10 mouse cellular contexts compared by ENCODE assay signal in the genomic region with DNA sequence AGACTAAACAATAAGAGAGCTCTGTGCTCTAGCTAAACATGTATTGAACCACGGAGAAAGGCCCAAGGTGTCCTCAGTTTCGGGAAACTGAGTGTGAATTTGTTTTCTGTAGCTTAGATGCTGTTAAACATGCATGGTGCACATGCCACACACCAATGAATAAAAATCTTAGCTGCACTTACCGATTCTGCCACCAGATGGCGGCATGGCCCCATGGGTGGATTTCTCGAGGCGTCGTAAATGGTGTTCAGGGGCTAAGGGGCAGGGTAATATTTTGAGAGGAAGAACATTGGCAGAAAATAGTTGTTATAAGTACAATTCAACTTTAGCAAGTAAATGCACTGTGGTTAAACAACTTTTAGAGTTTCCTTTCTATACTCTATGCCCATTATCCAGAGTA. TPM values are rescaled to one million over a fixed set of nuclear protein-coding genes. Genes with fewer than 3 reads are reported as not detected.
A peak's percentile ranks its signal among the peaks of the same experiment; 100 is the strongest.
DNase-seq lines count a peak whose midpoint lies in the region; ATAC-seq and TF ChIP-seq lines count a peak whose summit lies in the region.
"Had no signal": no experiment of that assay in that cellular context is flagged by ENCODE, and none has a peak within 500 bp of the region (broad histone marks: within the 10 kb centered on the region; RNA-seq: fewer than 3 reads in every experiment).

No protein-coding gene starts in this region.

- no peaks in the 10 kb centered on the region for H3K27me3 ChIP-seq in heart, embryonic 11.5 days (ENCODE audit: control insufficient read depth, insufficient read depth, low read length)
- H3K27me3 ChIP-seq in stomach, postnatal 0 days (ENCODE audit: control insufficient read depth, insufficient read depth, low read length) = no peaks in the 10 kb centered on the region
- H3K27me3 ChIP-seq: embryonic facial prominence, embryonic 12.5 days had no signal

- 1% methylated on average over 7 of the region's 7 CpGs for WGBS in heart, embryonic 11.5 days (ENCODE audit: insufficient replicate concordance)
- under 1% methylated on average over 7 of the region's 7 CpGs for WGBS in stomach, postnatal 0 days

- TF ChIP-seq EP300 in stomach, postnatal 0 days (optimal IDR thresholded peaks at IDR 0.05) = no peak

- H3K27ac ChIP-seq in heart, embryonic 11.5 days (ENCODE audit: low read depth, low read length) = no peak overlapping the region
- H3K27ac ChIP-seq in stomach, postnatal 0 days (replicated peaks) = no peak overlapping the region
- H3K27ac ChIP-seq: embryonic facial prominence, embryonic 12.5 days had no signal

- H3K9ac ChIP-seq in heart, embryonic 11.5 days (ENCODE audit: low read depth, low read length) = no peak overlapping the region
- H3K9ac ChIP-seq in stomach, postnatal 0 days (ENCODE audit: low read length) = no peak overlapping the region
- H3K9ac ChIP-seq: embryonic facial prominence, embryonic 12.5 days had no signal

- no peaks in the 10 kb centered on the region for H3K36me3 ChIP-seq in heart, embryonic 11.5 days (ENCODE audit: control insufficient read depth, insufficient read depth, low read length)
- H3K36me3 ChIP-seq in stomach, postnatal 0 days (ENCODE audit: control insufficient read depth, insufficient read depth, low read length) = no peaks in the 10 kb centered on the region
- H3K36me3 ChIP-seq: embryonic facial prominence, embryonic 12.5 days had no signal

- DNase-seq in heart, adult 18-20 months = peak; percentile 37 to 91
- DNase-seq in T-cell, adult 2 months (ENCODE audit: low spot score) = peak; percentile 59
- peak; percentile 90 to 91 for DNase-seq in cerebellum, postnatal 14 days
- peak; percentile 26 to 57 for DNase-seq in gastrocnemius, postnatal 4 days (ENCODE audit: low spot score in 2 of 2)
- DNase-seq in layer of hippocampus, postnatal 25 days (ENCODE audit: extremely low spot score in 1 of 2, low spot score in 1 of 2) = peak; percentile 84 to 95
- DNase-seq in stomach, postnatal 0 days (ENCODE audit: low spot score) = peak; percentile 67

- no peak overlapping the region for H3K4me3 ChIP-seq in heart, embryonic 11.5 days (ENCODE audit: low read depth, low read length)
- no peak overlapping the region for H3K4me3 ChIP-seq in stomach, postnatal 0 days (ENCODE audit: low read depth, low read length)
- H3K4me3 ChIP-seq: embryonic facial prominence, embryonic 12.5 days; myocyte had no signal

- no peak overlapping the region for H3K4me2 ChIP-seq in heart, embryonic 11.5 days
- H3K4me2 ChIP-seq in stomach, postnatal 0 days (replicated peaks; ENCODE audit: low read depth) = no peak overlapping the region
- H3K4me2 ChIP-seq: embryonic facial prominence, embryonic 12.5 days had no signal

- H3K4me1 ChIP-seq in heart, embryonic 11.5 days (ENCODE audit: control insufficient read depth, insufficient read depth, low read length) = no peaks in the 10 kb centered on the region
- H3K4me1 ChIP-seq in stomach, postnatal 0 days (replicated peaks; ENCODE audit: control insufficient read depth, insufficient read depth) = no peaks in the 10 kb centered on the region
- H3K4me1 ChIP-seq: embryonic facial prominence, embryonic 12.5 days had no signal

- TF ChIP-seq CTCF in stomach, postnatal 0 days (IDR thresholded peaks at IDR 0.05; ENCODE audit: low read depth) = peak; percentile 100

- H3K9me3 ChIP-seq in heart, embryonic 11.5 days (replicated peaks; ENCODE audit: control insufficient read depth, low read length) = no peaks in the 10 kb centered on the region
- no peaks in the 10 kb centered on the region for H3K9me3 ChIP-seq in stomach, postnatal 0 days (ENCODE audit: control insufficient read depth, low read length)
- H3K9me3 ChIP-seq: embryonic facial prominence, embryonic 12.5 days had no signal

- no peak for ATAC-seq in heart, embryonic 11.5 days (replicated peaks; ENCODE audit: insufficient number of reproducible peaks, low FRiP score, low TSS enrichment)
- peak; percentile 68 for ATAC-seq in megakaryocyte-erythroid progenitor cell, adult 5-6 weeks (replicated peaks; ENCODE audit: low FRiP score, low TSS enrichment, poor library complexity, severe bottlenecking)
- ATAC-seq in stomach, postnatal 0 days (ENCODE audit: low FRiP score, low TSS enrichment) = no peak

RNA-seq across cellular contexts. Expression of a gene that starts 13.8 kb away (rescaled TPM):
- not detected for total RNA-seq in heart, adult 18-20 months (2021)
- 0.18 and 0.87 TPM in 2 replicates for polyA plus RNA-seq in heart, embryonic 11.5 days (2014; fragmentation: Nextera tagmentation; extraction: Ambion mirVana)
- under 1 TPM in 1 of 2 experiments, not detected in 1; 0.78 TPM for total RNA-seq in gastrocnemius, postnatal 4 days (2021)
- total RNA-seq in layer of hippocampus, postnatal 25 days (2021) = not detected
- not detected in 2 replicates for total RNA-seq in megakaryocyte-erythroid progenitor cell, adult 5-6 weeks (2014; fragmentation: Nextera tagmentation)
- total RNA-seq in megakaryocyte-erythroid progenitor cell, adult 5-6 weeks (2017) = 1.8 TPM in 1 of 2 replicates, not detected in the other
- polyA plus RNA-seq in stomach, postnatal 0 days (2015; fragmentation: Nextera tagmentation; extraction: Ambion mirVana) = 0.58 and 1.1 TPM in 2 replicates

RNA-seq across cellular contexts. Expression of a gene that starts 37.0 kb away (rescaled TPM):
- 100 to 1,000 TPM in 1 of 2 experiments, 10 to 100 TPM in 1; 89.4 to 117 TPM for total RNA-seq in heart, adult 18-20 months (2021)
- polyA plus RNA-seq in heart, embryonic 11.5 days (2014; fragmentation: Nextera tagmentation; extraction: Ambion mirVana) = 215 and 316 TPM in 2 replicates
- 100 to 1,000 TPM; 219 to 249 TPM for total RNA-seq in gastrocnemius, postnatal 4 days (2021)
- total RNA-seq in layer of hippocampus, postnatal 25 days (2021) = 100 to 1,000 TPM; 240 to 377 TPM
- total RNA-seq in megakaryocyte-erythroid progenitor cell, adult 5-6 weeks (2014; fragmentation: Nextera tagmentation) = 313 and 330 TPM in 2 replicates
- total RNA-seq in megakaryocyte-erythroid progenitor cell, adult 5-6 weeks (2017) = 760 and 1,064 TPM in 2 replicates
- 283 and 303 TPM in 2 replicates for polyA plus RNA-seq in stomach, postnatal 0 days (2015; fragmentation: Nextera tagmentation; extraction: Ambion mirVana)

RNA-seq across cellular contexts. Expression of a gene that starts 44.3 kb away (rescaled TPM):
- total RNA-seq in heart, adult 18-20 months (2021) = 1 to 10 TPM; 5.4 to 8.4 TPM
- 1.5 and 2.9 TPM in 2 replicates for polyA plus RNA-seq in heart, embryonic 11.5 days (2014; fragmentation: Nextera tagmentation; extraction: Ambion mirVana)
- 10 to 100 TPM in 1 of 2 experiments, 1 to 10 TPM in 1; 7.0 to 11.9 TPM for total RNA-seq in gastrocnemius, postnatal 4 days (2021)
- 1 to 10 TPM; 5.9 to 7.6 TPM for total RNA-seq in layer of hippocampus, postnatal 25 days (2021)
- total RNA-seq in megakaryocyte-erythroid progenitor cell, adult 5-6 weeks (2014; fragmentation: Nextera tagmentation) = 1.0 and 1.2 TPM in 2 replicates
- 0.42 TPM in 1 of 2 replicates, not detected in the other for total RNA-seq in megakaryocyte-erythroid progenitor cell, adult 5-6 weeks (2017)
- polyA plus RNA-seq in stomach, postnatal 0 days (2015; fragmentation: Nextera tagmentation; extraction: Ambion mirVana) = 0.65 and 1.0 TPM in 2 replicates
